Mouse (Mus musculus) skeletal muscle tissue, postnatal 0 days (tissue): ENCODE results near the gene Slxl1. TPM values are rescaled to one million over a fixed set of nuclear protein-coding genes. Genes with fewer than 3 reads are reported as not detected.

Source experiments
- polyA plus RNA-seq: library from polyadenylated mRNA; unstranded; fragments of >200 nt; fragmentation: Nextera tagmentation; extraction: Ambion mirVana; gene quantifications from 2 replicates; pipeline ENCODE4 v1.2.1, GENCODE M21; 2015

The Slxl1 gene
- not detected in 2 replicates for polyA plus RNA-seq

DNA sequence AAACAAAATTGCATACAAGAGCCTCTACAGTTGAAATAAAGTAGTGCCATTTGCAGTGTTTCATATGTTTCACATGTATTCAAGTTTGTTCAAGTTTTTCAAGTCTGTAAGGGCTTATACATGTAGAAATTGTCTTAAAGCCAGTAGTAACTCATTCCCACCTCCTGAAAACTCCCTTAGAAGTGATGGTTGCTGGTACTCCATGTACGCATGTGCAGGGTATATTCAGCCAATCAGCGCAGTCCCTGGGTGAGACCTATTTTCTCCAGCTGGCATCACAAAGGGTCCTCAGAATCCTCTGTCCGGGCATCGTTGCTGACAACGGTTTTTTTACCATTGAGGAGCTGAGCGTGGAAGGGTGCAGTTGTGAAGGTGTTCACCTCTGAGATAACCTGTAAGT, at the start of gene Slxl1:
Gene Slxl1, plus strand, starts transcription at position 301 of the 400 bp plus-strand sequence.

